Mouse (Mus musculus) fat pad, adult 2 months (tissue): ENCODE measurements at regions not wholly inside any gene's neighbourhood (a gene's known extent, or its start where the extent isn't known, plus 50 kb on each side); places are given as distances from the start of the nearest gene placed in this dataset.
"Not testable (repeated sequence)": the region's sequence is repeated elsewhere in the genome, so short reads cannot be mapped to it uniquely, and the experiment has no call there.

ENCODE experiments used
- DNase-seq: peaks from one replicate; pipeline ENCODE4 v3.0.0-alpha.2; 2011; ENCODE audit warnings: low read depth, low spot score; ENCODE audit errors: extremely low read depth

DNA sequence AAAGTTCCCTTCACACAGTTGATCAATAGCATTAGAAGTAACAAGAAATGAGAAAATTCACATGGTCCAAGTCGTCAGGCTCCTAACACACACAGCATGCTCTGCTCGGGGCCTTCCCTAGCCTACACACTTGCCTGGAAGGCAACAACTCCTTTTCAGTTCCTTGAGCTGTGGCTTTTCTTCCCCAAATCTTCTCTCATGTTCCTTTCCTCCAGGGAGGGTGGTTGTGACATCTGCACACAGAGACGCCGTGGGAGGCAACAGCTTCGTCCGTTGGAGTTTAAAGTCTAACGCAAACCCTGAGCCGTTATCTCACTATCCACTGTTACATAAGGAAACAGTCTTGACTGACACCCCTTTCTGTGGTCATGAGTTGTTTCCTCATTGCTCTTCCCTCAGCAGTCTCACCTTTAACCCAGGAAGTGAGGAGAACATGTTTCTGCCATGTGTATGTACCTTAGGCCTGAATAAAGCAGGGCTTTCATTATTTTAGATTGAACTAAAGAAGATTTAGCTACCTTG is 88.4 kb upstream of the Tbl1xr1 start:
- no peak for DNase-seq

DNA sequence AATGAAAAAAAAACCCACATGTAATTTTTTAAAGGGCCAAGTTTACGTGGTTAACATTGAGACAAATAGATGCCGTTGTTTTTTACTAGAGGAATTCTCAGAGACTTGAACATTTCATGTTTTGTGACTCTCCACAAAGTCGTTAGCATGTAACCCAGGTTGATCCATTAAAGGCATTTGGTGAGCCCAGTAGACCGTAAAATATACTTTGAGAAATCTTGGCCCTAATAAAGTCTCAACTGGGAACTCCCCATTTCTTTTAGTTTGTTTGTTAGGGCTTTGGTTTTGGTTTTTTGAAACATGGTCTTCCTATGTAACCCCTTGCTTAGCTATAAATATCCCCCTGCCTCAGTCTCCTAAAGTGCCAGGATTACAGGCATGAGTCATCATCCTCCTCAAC is 85.9 kb upstream of the Tbl1xr1 start:
- no peak for DNase-seq

GRCm38 (mm10) chr3:21991681-21992152 is 84.7 kb upstream of the Tbl1xr1 start:
- DNase-seq = no peak

DNA sequence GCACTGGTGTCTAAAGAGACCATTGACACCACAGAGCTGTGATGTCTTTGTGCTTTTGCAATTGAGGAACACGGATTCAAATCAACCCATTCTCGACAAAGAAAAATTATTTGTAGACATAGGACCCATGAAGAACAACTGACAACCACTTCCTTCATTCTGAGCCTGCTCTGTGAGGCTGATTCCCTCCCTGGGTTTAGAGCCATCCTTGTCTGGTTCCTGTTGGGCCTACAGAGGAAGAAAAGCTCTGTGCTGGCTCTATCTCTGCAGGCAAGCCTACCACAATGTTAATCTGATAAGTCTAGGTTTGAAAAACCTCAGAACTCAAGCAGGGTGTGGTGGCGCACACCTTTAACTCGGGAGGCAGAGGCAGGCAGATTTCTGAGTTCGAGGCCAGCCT is 84.2 kb upstream of the Tbl1xr1 start:
- DNase-seq = no peak

DNA sequence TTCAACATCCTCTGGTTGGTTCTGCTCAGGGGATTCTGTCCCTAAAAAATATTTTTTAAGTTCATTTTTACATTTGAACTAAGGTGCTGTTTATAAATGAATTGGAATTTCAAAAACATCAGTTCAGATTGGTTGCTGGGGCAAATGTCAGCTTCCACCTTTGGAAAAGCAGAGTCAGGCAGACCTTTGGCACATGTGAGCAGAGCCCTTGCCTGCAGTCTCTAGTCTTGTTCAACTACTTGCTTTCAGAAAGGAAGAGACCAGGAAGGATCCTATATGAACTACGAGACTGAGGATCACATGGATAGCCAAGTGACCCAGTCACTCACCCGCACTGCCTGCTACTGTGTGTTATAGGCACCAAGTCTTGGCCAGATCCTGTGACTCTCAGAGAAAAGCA is 82.5 kb upstream of the Tbl1xr1 start:
- no peak for DNase-seq

DNA sequence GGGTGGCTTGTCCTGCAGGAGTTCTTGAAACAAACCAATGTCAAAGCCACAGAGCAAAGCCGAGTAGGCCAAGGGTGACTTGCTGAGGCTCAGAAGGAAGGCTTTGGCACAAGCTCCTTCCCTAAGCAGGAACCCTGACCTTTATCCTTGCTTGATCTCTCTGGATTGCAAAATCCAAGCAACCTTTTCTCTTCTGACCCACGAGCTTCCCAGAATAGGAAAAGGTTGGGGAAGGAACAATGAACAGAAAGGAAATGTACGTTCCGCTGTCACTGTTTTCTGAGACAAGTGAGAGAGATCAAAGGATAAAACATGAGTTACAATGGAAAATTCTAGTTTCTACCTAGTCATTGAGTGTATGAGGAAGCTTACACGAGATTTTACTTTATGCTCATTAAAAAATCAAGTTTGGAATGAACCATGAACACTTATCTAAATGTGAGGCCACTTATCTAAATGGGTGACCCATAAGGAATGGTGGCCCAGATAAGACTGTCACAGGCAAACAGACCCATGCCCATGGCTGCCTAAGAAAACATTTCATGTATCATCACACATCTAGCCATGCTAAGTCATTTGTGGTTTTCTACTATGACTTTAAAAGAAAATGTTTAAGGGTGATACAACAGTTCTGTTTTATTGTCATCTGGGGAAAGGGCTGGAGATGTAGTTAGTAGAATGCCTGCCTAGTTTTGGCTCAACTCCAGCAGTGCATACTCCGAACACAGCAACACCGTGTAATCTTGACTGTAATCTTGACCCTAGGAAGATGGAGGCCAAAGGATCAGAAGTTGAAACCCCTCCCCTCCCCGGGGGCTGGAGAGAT is 80.7 kb upstream of the Tbl1xr1 start:
- DNase-seq = no peak

GRCm38 (mm10) chr3:21997387-21997786 is 79.1 kb upstream of the Tbl1xr1 start:
- DNase-seq = no peak

DNA sequence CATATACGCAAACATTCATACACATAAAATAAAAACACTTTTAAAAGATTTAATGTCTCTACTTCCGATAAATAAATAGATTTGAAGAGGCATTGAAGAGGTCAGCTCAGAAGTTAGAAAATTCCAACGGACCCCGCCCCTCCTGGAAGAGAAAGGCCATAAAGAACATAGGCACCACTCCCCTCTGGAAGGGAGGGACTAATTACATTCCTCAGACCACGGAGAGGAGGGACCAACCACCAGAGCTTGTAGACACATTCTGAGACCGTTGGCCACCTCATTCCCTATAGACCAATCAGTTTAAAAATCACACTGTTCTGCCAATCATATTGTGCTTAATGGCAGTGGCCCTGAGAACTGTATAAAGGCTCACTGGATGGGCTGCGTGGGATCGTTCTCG is 71.0 kb upstream of the Tbl1xr1 start:
- no peak for DNase-seq

DNA sequence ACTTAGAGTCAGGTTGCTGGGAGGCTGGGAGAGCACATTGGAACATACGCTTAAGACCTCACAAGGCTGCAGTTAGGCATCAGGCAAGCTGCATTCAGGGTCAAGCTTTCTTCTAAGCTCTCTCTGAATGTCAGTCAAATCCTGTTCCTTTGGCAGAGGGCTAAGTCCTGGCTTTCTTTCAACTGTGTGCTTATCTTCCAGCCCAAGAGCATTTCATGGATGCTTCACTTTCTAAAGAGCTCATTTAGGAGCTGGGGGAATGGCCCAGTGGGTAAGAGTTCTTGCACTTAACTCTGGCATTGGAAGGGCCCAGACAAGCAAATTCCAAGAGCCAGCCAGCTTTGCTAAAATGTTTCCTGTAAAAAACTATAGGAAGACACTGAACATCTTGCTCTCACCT is 70.3 kb upstream of the Tbl1xr1 start:
- DNase-seq = no peak

- no peak for DNase-seq
These were observed 69.8 kb upstream of the Tbl1xr1 start for GRCm38 (mm10) chr3:22006651-22007050.

- no peak for DNase-seq
These were observed 68.7 kb upstream of the Tbl1xr1 start for GRCm38 (mm10) chr3:22007736-22008135.

GRCm38 (mm10) chr3:22008432-22008831 is 68.0 kb upstream of the Tbl1xr1 start:
- DNase-seq = no peak

- no peak for DNase-seq
These were observed 66.4 kb upstream of the Tbl1xr1 start for GRCm38 (mm10) chr3:22009898-22010699.

DNA sequence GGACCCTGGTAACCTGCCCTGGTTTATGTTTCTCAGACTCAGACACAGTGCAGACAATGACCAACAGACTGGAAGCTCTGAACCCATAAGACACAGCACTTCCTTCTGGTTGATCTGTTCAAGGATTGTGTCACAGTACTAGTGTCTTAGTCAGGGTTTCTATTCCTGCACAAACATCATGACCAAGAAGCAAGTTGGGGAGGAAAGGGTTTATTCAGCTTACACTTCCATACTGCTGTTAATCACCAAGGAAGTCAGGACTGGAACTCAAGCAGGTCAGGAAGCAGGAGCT is 65.8 kb upstream of the Tbl1xr1 start:
- DNase-seq = not testable (repeated sequence)

DNA sequence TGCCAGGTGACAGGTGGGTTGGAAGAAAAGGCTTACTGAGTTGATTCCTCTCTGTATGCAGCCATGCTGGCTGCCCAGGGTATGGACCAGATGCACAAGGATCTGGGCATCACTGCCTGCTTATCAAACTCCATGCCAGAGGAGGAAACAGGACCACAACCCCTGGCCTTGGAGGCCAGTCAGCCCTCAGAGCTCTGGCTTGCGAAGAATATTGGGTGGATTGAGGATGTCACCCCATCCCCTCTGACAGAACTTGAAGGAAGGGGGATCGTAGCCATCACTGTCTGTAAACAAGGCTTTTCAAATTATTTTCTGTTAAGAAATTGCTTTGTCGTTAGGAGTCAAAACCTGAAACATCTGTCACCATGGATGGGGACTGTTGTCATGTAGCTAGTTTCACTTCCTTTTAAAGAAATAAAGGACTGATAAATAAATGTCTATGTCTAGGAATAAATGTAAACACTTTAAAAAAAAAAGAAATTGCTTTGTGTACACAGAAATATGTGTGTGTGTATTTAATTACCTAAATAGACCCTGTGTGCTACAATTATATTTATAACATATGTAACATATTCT is 55.0 kb upstream of the Tbl1xr1 start:
- no peak for DNase-seq

DNA sequence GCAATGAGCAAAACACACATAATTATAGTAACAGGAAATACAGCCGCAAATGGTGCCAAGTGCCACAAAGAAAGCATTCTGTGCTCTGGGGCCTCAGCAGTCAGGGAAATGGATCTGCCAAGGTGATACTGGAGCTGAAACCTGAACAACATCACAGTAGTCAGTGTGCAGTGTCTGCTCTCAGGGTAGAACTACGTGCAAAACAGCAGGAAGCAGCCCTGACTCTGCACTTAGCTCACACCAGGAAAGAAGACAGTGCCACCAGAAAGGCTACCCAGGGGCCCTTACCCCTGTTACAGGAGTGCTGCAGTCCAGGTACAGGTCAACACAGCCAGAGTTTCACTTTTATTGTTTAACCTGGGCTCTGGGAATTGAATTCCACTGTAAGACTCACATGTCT is 54.0 kb upstream of the Tbl1xr1 start:
- DNase-seq = no peak

- no peak for DNase-seq
These were observed 53.4 kb upstream of the Tbl1xr1 start for GRCm38 (mm10) chr3:22023049-22023448.

GRCm38 (mm10) chr3:22023551-22023950 is 52.9 kb upstream of the Tbl1xr1 start:
- no peak for DNase-seq

GRCm38 (mm10) chr3:22024200-22024599 is 52.3 kb upstream of the Tbl1xr1 start:
- DNase-seq = no peak

GRCm38 (mm10) chr3:22025119-22025518 is 51.3 kb upstream of the Tbl1xr1 start:
- DNase-seq = no peak

- DNase-seq = no peak
These were observed 50.8 kb upstream of the Tbl1xr1 start for GRCm38 (mm10) chr3:22025615-22026014.
